8 mouse cellular contexts compared by ENCODE assay signal in genomic region chr7:25315306-25316041, GRCm38 (mm10). TPM values are rescaled to one million over a fixed set of nuclear protein-coding genes. Genes with fewer than 3 reads are reported as not detected.
DNase-seq lines count a peak whose midpoint lies in the region; ATAC-seq and TF ChIP-seq lines count a peak whose summit lies in the region.

No protein-coding gene starts in this region.

- H3K27me3 ChIP-seq in CH12.LX (replicated peaks) = peaks cover 56% of the 10 kb centered on the region
- peaks cover 49% of the 10 kb centered on the region for H3K27me3 ChIP-seq in hindbrain, embryonic 13.5 days
- peaks cover 54% of the 10 kb centered on the region for H3K27me3 ChIP-seq in liver, embryonic 16.5 days (ENCODE audit: control insufficient read depth, insufficient read depth, low read depth, low read length)
- peaks cover 51% of the 10 kb centered on the region for H3K27me3 ChIP-seq in stomach, embryonic 15.5 days (replicated peaks)

- TF ChIP-seq RAD21 in CH12.LX (IDR thresholded peaks at IDR 0.05; ENCODE audit: low read depth, low read length) = no peak

- peak overlapping the region; percentile 54; the same call in 1 of the 2 replicates for H3K4me2 ChIP-seq in CH12.LX (ENCODE audit: insufficient read depth, low read depth, poor library complexity, severe bottlenecking)
- peak overlapping the region; percentile 59 for H3K4me2 ChIP-seq in hindbrain, embryonic 13.5 days
- peak overlapping the region; percentile 69 for H3K4me2 ChIP-seq in liver, embryonic 16.5 days (ENCODE audit: low read depth, low read length)
- peak overlapping the region; percentile 87 for H3K4me2 ChIP-seq in stomach, embryonic 15.5 days

- peak; percentile 21 for DNase-seq in gastrocnemius, postnatal 25 days
- DNase-seq in gastrocnemius, postnatal 4 days (ENCODE audit: low spot score in 2 of 2) = no peak
- DNase-seq in CH12.LX (ENCODE audit: extremely low read depth) = no peak
- peak; percentile 45 to 68 for DNase-seq in cerebellum, postnatal 25 days
- DNase-seq in layer of hippocampus, postnatal 14 days (ENCODE audit: low spot score in 2 of 2) = no peak

- in situ Hi-C loops in CH12.LX (cut with MboI; ENCODE audit: low pct_ligation_motif_present, low pct_unique_long_range_greater_than_20kb, low sequenced_read_pairs) = no loop called here

- WGBS in hindbrain, embryonic 13.5 days = 1% methylated on average over 62 of the region's 69 CpGs
- WGBS in liver, embryonic 16.5 days (ENCODE audit: insufficient replicate concordance) = 2% methylated on average over 67 of the region's 69 CpGs
- 2% methylated on average over 69 of the region's 69 CpGs for WGBS in stomach, embryonic 15.5 days

- no peak overlapping the region for H3K27ac ChIP-seq in CH12.LX (ENCODE audit: insufficient read depth, low read depth)
- H3K27ac ChIP-seq in hindbrain, embryonic 13.5 days = no peak overlapping the region
- H3K27ac ChIP-seq in liver, embryonic 16.5 days (ENCODE audit: low read length) = no peak overlapping the region
- H3K27ac ChIP-seq in stomach, embryonic 15.5 days = no peak overlapping the region

- dilution Hi-C loops in CH12.LX (cut with MboI; ENCODE audit: extremely low pct_ligation_motif_present, extremely low pct_unique_long_range_greater_than_20kb, low sequenced_read_pairs) = no loop called here

- no peak for TF ChIP-seq POLR2A in CH12.LX (IDR thresholded peaks at IDR 0.05; ENCODE audit: low read depth, low read length)

- no peak for TF ChIP-seq EP300 in CH12.LX (IDR thresholded peaks at IDR 0.05; ENCODE audit: low read length)

- H3K79me2 ChIP-seq in CH12.LX (replicated peaks; ENCODE audit: control insufficient read depth, extremely low read depth, insufficient read depth, poor library complexity, severe bottlenecking) = no peaks in the 10 kb centered on the region

- no peaks in the 10 kb centered on the region for H3K36me3 ChIP-seq in CH12.LX (replicated peaks in 1 of 2; ENCODE audit: control insufficient read depth in 1 of 2, insufficient read depth in 1 of 2, low read length in 1 of 2)
- H3K36me3 ChIP-seq in hindbrain, embryonic 13.5 days = peaks cover 13% of the 10 kb centered on the region
- H3K36me3 ChIP-seq in liver, embryonic 16.5 days (ENCODE audit: control insufficient read depth, insufficient read depth) = no peaks in the 10 kb centered on the region
- H3K36me3 ChIP-seq in stomach, embryonic 15.5 days = no peaks in the 10 kb centered on the region

- H3K4me3 ChIP-seq in CH12.LX (replicated peaks in 1 of 3; ENCODE audit: low read depth in 2 of 3, low read length in 2 of 3, poor library complexity in 1 of 3) = no peak overlapping the region
- peak overlapping the region; percentile 74 for H3K4me3 ChIP-seq in hindbrain, embryonic 13.5 days
- H3K4me3 ChIP-seq in liver, embryonic 16.5 days (ENCODE audit: low read depth, low read length) = peak overlapping the region; percentile 40
- peak overlapping the region; percentile 67 for H3K4me3 ChIP-seq in stomach, embryonic 15.5 days (replicated peaks)

- no peak overlapping the region; the same call in 1 of the 2 replicates for H3K9ac ChIP-seq in CH12.LX (ENCODE audit: insufficient read depth, low read depth)
- H3K9ac ChIP-seq in hindbrain, embryonic 13.5 days = peak overlapping the region; percentile 65
- H3K9ac ChIP-seq in liver, embryonic 16.5 days (ENCODE audit: low read depth, low read length) = no peak overlapping the region
- H3K9ac ChIP-seq in stomach, embryonic 15.5 days = no peak overlapping the region

- TF ChIP-seq CTCF in CH12.LX (conservative IDR thresholded peaks at IDR 0.05 in 1 of 2, IDR thresholded peaks at IDR 0.05 in 1 of 2; ENCODE audit: low read depth in 2 of 2, low read length in 2 of 2) = no peak

- H3K9me3 ChIP-seq in CH12.LX (replicated peaks; ENCODE audit: low read length) = peaks cover 2% of the 10 kb centered on the region
- no peaks in the 10 kb centered on the region for H3K9me3 ChIP-seq in hindbrain, embryonic 13.5 days
- H3K9me3 ChIP-seq in liver, embryonic 16.5 days (replicated peaks; ENCODE audit: control insufficient read depth, low read length) = no peaks in the 10 kb centered on the region
- no peaks in the 10 kb centered on the region for H3K9me3 ChIP-seq in stomach, embryonic 15.5 days

- no peak for ATAC-seq in hindbrain, embryonic 13.5 days (ENCODE audit: low FRiP score)
- ATAC-seq in liver, embryonic 16.5 days (ENCODE audit: low read depth) = no peak
- ATAC-seq in stomach, embryonic 15.5 days (ENCODE audit: insufficient read depth, low FRiP score, low read depth) = no peak

- peaks cover 7 to 14% of the 10 kb centered on the region in 2 experiments; a peak in 3 of 4 replicates for H3K4me1 ChIP-seq in CH12.LX (ENCODE audit: control insufficient read depth in 1 of 2, insufficient read depth in 2 of 2)
- H3K4me1 ChIP-seq in hindbrain, embryonic 13.5 days (replicated peaks) = peaks cover 40% of the 10 kb centered on the region
- peaks cover 13% of the 10 kb centered on the region for H3K4me1 ChIP-seq in liver, embryonic 16.5 days (ENCODE audit: control insufficient read depth, low read depth, low read length)
- peaks cover 31% of the 10 kb centered on the region for H3K4me1 ChIP-seq in stomach, embryonic 15.5 days

TF ChIP-seq in CH12.LX, 34 proteins besides CTCF, POLR2A, EP300 and RAD21 (continues in another document):
- no peak for TF ChIP-seq ZMIZ1 (IDR thresholded peaks at IDR 0.05; ENCODE audit: low read depth, low read length)
- no peak for TF ChIP-seq KAT2A (IDR thresholded peaks at IDR 0.05; ENCODE audit: insufficient replicate concordance, low read length)
- TF ChIP-seq ETS1 (conservative IDR thresholded peaks at IDR 0.05; ENCODE audit: low read depth, low read length) = no peak
- no peak for TF ChIP-seq ZNF384 (IDR thresholded peaks at IDR 0.05; ENCODE audit: low read depth, low read length)
- no peak for TF ChIP-seq JUND (conservative IDR thresholded peaks at IDR 0.05; ENCODE audit: low read depth, low read length)
- TF ChIP-seq RCOR1 (conservative IDR thresholded peaks at IDR 0.05; ENCODE audit: low read depth, low read length) = no peak
- TF ChIP-seq CHD1 (IDR thresholded peaks at IDR 0.05; ENCODE audit: low read depth, low read length) = no peak
- no peak for TF ChIP-seq USF1 (IDR thresholded peaks at IDR 0.05; ENCODE audit: low read depth, low read length)
- TF ChIP-seq GABPA (IDR thresholded peaks at IDR 0.05; ENCODE audit: insufficient replicate concordance, low read depth, low read length) = no peak

RNA-seq across cellular contexts. Expression of gene Megf8, which starts 1.5 kb away (rescaled TPM):
- total RNA-seq in gastrocnemius, postnatal 25 days (2021) = 10 to 100 TPM; 15.5 to 18.7 TPM
- 10 to 100 TPM; 34.9 to 40.4 TPM for total RNA-seq in gastrocnemius, postnatal 4 days (2021)
- total RNA-seq in CH12.LX (2012; rRNA removed) = 0.92 and 1.7 TPM in 2 replicates
- 0.50 and 0.62 TPM in 2 replicates for total RNA-seq in CH12.LX (2014; rRNA removed)
- polyA plus RNA-seq in CH12.LX (2012; ENCODE audit: insufficient read length, low read depth) = 1.0 and 1.2 TPM in 2 replicates
- polyA plus RNA-seq in hindbrain, embryonic 13.5 days (2015; fragmentation: Nextera tagmentation; extraction: Ambion mirVana) = 18.7 and 20.4 TPM in 2 replicates
- 0.78 and 0.90 TPM in 2 replicates for polyA plus RNA-seq in liver, embryonic 16.5 days (2015; fragmentation: Nextera tagmentation; extraction: Ambion mirVana)
- 10.3 and 10.9 TPM in 2 replicates for polyA plus RNA-seq in stomach, embryonic 15.5 days (2015; fragmentation: Nextera tagmentation; extraction: Ambion mirVana)
- 10 to 100 TPM; 86.7 to 87.9 TPM for total RNA-seq in layer of hippocampus, postnatal 14 days (2021)

RNA-seq across cellular contexts. Expression of gene Tmem145, which starts 9.6 kb away (rescaled TPM):
- total RNA-seq in gastrocnemius, postnatal 25 days (2021) = not detected
- under 1 TPM; 0.23 to 0.29 TPM for total RNA-seq in gastrocnemius, postnatal 4 days (2021)
- total RNA-seq in CH12.LX (2012; rRNA removed) = not detected in 2 replicates
- not detected in 2 replicates for total RNA-seq in CH12.LX (2014; rRNA removed)
- polyA plus RNA-seq in CH12.LX (2012; ENCODE audit: insufficient read length, low read depth) = 0.10 TPM in 1 of 2 replicates, not detected in the other
- polyA plus RNA-seq in hindbrain, embryonic 13.5 days (2015; fragmentation: Nextera tagmentation; extraction: Ambion mirVana) = 49.5 and 50.6 TPM in 2 replicates
- polyA plus RNA-seq in liver, embryonic 16.5 days (2015; fragmentation: Nextera tagmentation; extraction: Ambion mirVana) = 0.07 TPM in 1 of 2 replicates, not detected in the other
- 1.4 and 1.6 TPM in 2 replicates for polyA plus RNA-seq in stomach, embryonic 15.5 days (2015; fragmentation: Nextera tagmentation; extraction: Ambion mirVana)
- total RNA-seq in layer of hippocampus, postnatal 14 days (2021) = 10 to 100 TPM; 43.2 to 46.9 TPM

RNA-seq across cellular contexts. Expression of gene Prr19, which starts 14.3 kb away (rescaled TPM):
- not detected for total RNA-seq in gastrocnemius, postnatal 25 days (2021)
- not detected for total RNA-seq in gastrocnemius, postnatal 4 days (2021)
- not detected in 2 replicates for total RNA-seq in CH12.LX (2012; rRNA removed)
- not detected in 2 replicates for total RNA-seq in CH12.LX (2014; rRNA removed)
- not detected in 2 replicates for polyA plus RNA-seq in CH12.LX (2012; ENCODE audit: insufficient read length, low read depth)
- 2.3 TPM in 2 replicates for polyA plus RNA-seq in hindbrain, embryonic 13.5 days (2015; fragmentation: Nextera tagmentation; extraction: Ambion mirVana)
- polyA plus RNA-seq in liver, embryonic 16.5 days (2015; fragmentation: Nextera tagmentation; extraction: Ambion mirVana) = 0.09 TPM in 1 of 2 replicates, not detected in the other
- polyA plus RNA-seq in stomach, embryonic 15.5 days (2015; fragmentation: Nextera tagmentation; extraction: Ambion mirVana) = 0.41 and 0.49 TPM in 2 replicates
- not detected for total RNA-seq in layer of hippocampus, postnatal 14 days (2021)

RNA-seq across cellular contexts. Expression of gene Pafah1b3, which starts 17.7 kb away (rescaled TPM):
- total RNA-seq in gastrocnemius, postnatal 25 days (2021) = 1 to 10 TPM; 1.4 to 1.5 TPM
- total RNA-seq in gastrocnemius, postnatal 4 days (2021) = 10 to 100 TPM; 27.1 to 33.1 TPM
- 22.7 and 50.2 TPM in 2 replicates for total RNA-seq in CH12.LX (2012; rRNA removed)
- 9.7 and 17.6 TPM in 2 replicates for total RNA-seq in CH12.LX (2014; rRNA removed)
- polyA plus RNA-seq in CH12.LX (2012; ENCODE audit: insufficient read length, low read depth) = 5.9 TPM in 2 replicates
- 619 and 632 TPM in 2 replicates for polyA plus RNA-seq in hindbrain, embryonic 13.5 days (2015; fragmentation: Nextera tagmentation; extraction: Ambion mirVana)
- polyA plus RNA-seq in liver, embryonic 16.5 days (2015; fragmentation: Nextera tagmentation; extraction: Ambion mirVana) = 25.6 and 26.2 TPM in 2 replicates
- 201 and 215 TPM in 2 replicates for polyA plus RNA-seq in stomach, embryonic 15.5 days (2015; fragmentation: Nextera tagmentation; extraction: Ambion mirVana)
- total RNA-seq in layer of hippocampus, postnatal 14 days (2021) = 10 to 100 TPM; 35.3 to 37.1 TPM

RNA-seq across cellular contexts. Expression of gene Cic, which starts 48.0 kb away (rescaled TPM):
- 10 to 100 TPM; 29.0 to 30.4 TPM for total RNA-seq in gastrocnemius, postnatal 25 days (2021)
- total RNA-seq in gastrocnemius, postnatal 4 days (2021) = 100 to 1,000 TPM; 107 to 113 TPM
- total RNA-seq in CH12.LX (2012; rRNA removed) (17.5 and 21.7 TPM in 2 replicates), CH12.LX (2014; rRNA removed) (2.2 and 2.5 TPM in 2 replicates)
- 31.2 and 34.5 TPM in 2 replicates for polyA plus RNA-seq in CH12.LX (2012; ENCODE audit: insufficient read length, low read depth)
- 36.9 and 42.4 TPM in 2 replicates for polyA plus RNA-seq in hindbrain, embryonic 13.5 days (2015; fragmentation: Nextera tagmentation; extraction: Ambion mirVana)
- 9.5 and 10.8 TPM in 2 replicates for polyA plus RNA-seq in liver, embryonic 16.5 days (2015; fragmentation: Nextera tagmentation; extraction: Ambion mirVana)
- polyA plus RNA-seq in stomach, embryonic 15.5 days (2015; fragmentation: Nextera tagmentation; extraction: Ambion mirVana) = 33.8 and 36.4 TPM in 2 replicates
- 100 to 1,000 TPM; 209 to 228 TPM for total RNA-seq in layer of hippocampus, postnatal 14 days (2021)

Comparison
In these comparisons a context has a peak if more than half of its experiments do, and no peak if none do; other contexts are left out.
1. DNase-seq: peak in gastrocnemius, postnatal 25 days (single experiment) and cerebellum, postnatal 25 days (2 of 2); none in gastrocnemius, postnatal 4 days (0 of 2), CH12.LX (single experiment) and layer of hippocampus, postnatal 14 days (0 of 2).
2. H3K4me3 ChIP-seq: peak in hindbrain, embryonic 13.5 days (single experiment), liver, embryonic 16.5 days (single experiment) and stomach, embryonic 15.5 days (single experiment); none in CH12.LX (0 of 3).
3. RNA of gene Megf8, which starts 1.5 kb away (total RNA-seq): 86.7 to 87.9 TPM in layer of hippocampus, postnatal 14 days, 34.9 to 40.4 TPM in gastrocnemius, postnatal 4 days and 15.5 to 18.7 TPM in gastrocnemius, postnatal 25 days; 0.50 to 1.7 TPM in CH12.LX; every median in the first group is over 4 times any median in the second.
4. RNA of gene Tmem145, which starts 9.6 kb away (total RNA-seq): 43.2 to 46.9 TPM in layer of hippocampus, postnatal 14 days; 0.23 to 0.29 TPM in gastrocnemius, postnatal 4 days, not detected in CH12.LX and not detected in gastrocnemius, postnatal 25 days; every median in the first group is over 10 times any median in the second.
5. Peak in every context shown above with its lines, with median percentiles within 50 percentile points of each other: H3K4me2 ChIP-seq.